Mouse (Mus musculus) spleen, adult 2 months (tissue): ENCODE measurements around the gene Clybl.

ENCODE experiments used
- CTCF ChIP-seq: fragments of 200-500 bp; IDR thresholded peaks from 2 replicates; pipeline ENCODE4 v1.5.1; 2011; ENCODE audit warnings: mild to moderate bottlenecking, inconsistent platforms; ENCODE audit not compliant: insufficient read depth, insufficient read length, insufficient replicate concordance; ENCODE audit errors: extremely low read depth
- POLR2A ChIP-seq: fragments of 200-500 bp; IDR thresholded peaks from 2 replicates; pipeline ENCODE4 v1.6.1; 2011; ENCODE audit warnings: low read depth, low read length, inconsistent platforms

- TF ChIP-seq CTCF = no peak
- no peak for TF ChIP-seq POLR2A
Measured at GRCm38 (mm10) chr14:122359136-122359905, 177.8 kb downstream of the Clybl start.
